Mouse (Mus musculus): ENCODE data around the gene Mylk. TPM values are rescaled to one million over a fixed set of nuclear protein-coding genes. Genes with fewer than 3 reads are reported as not detected.

The Mylk gene
- polyA plus RNA-seq, 1 experiment from 2014 or later = 98.0 TPM

DNA sequence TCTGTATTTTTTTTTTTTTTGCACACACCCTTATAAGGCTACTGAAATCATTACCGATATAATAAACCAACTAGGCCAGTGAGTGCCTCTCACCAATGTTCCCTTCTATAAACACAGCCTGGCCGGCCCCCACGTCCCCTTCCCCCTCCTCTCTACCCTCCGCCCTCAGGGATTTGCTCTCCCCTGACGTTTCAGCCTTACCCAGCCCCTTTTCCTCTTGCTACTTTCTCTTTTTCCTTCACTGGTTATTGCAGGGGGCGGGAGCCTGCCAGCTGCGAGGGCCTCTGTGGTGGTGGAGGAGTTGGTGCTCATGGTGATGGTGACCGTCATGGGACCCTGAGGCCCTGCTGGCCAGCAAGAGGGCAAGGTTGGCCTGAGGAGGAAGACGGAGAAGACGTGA is 176.3 kb downstream of the Mylk start:
- no peak for TF ChIP-seq CTCF (IDR thresholded peaks at IDR 0.05)
- ChIA-PET POLR2A (no interaction called here), CTCF (interaction anchor here (1.9 to 2.3 kb wide), 2 partner anchors 11 to 54 kb away, joined by 4 to 7 read pairs; no protein-coding TSS in a partner anchor)
- in situ Hi-C loops (cut with MboI; ENCODE audit: low pct_unique_long_range_greater_than_20kb) = no loop called here
- ATAC-seq (no peak), DNase-seq (ENCODE audit: low read depth, low spot score) (no peak)
- no peaks in the 10 kb centered on the region for H3K27me3 ChIP-seq

DNA sequence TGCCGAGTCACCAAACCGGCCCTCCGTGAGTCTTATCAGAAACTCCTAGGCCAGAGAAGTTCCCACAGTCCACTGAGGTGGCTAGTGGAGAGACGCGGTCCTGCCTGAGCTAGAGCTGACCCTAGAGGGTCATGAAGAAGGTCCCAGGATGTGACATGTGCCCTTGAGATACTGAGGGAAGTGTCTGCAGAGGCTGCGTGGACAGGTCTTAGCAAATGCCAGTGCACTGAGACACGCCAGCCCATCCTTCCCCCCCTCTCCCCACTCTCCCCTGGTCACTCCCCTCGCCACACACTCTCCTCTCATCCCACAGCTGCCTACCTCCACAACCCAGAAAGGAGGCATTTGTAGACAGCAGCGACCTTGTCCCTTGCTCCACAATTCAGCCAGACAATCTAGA is 178.6 kb downstream of the Mylk start:
- H3K27me3 ChIP-seq = no peaks in the 10 kb centered on the region
- in situ Hi-C loops (cut with MboI; ENCODE audit: low pct_unique_long_range_greater_than_20kb) = no loop called here
- ATAC-seq (no peak), DNase-seq (ENCODE audit: low read depth, low spot score) (no peak)
- POLR2A ChIA-PET = no interaction called here
- CTCF ChIA-PET = interaction anchor here (1.9 kb wide), 1 partner anchor 44 kb away, joined by 6 read pairs; no protein-coding TSS in a partner anchor
- no peak for TF ChIP-seq CTCF (IDR thresholded peaks at IDR 0.05)

DNA sequence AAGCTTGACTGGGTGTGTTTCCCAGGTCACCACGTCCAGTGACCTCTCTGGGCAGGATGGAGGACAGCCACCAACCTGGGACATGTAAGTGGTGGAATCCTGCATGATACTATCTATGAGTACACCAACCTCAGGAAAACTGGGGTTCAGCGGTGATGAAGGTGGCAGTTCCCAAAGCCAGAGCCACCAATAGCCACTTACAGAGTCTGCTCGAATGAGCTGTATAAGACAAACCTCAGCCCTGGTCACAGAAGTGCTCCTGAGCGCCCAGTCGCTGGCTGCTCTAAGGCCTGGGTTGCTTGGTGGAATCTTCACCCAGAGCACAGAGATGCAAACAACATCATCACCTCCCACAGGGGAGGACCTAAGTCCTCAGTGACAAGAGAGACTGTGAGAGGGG is 179.3 kb downstream of the Mylk start:
- in situ Hi-C loops (cut with MboI; ENCODE audit: low pct_unique_long_range_greater_than_20kb) = no loop called here
- H3K27me3 ChIP-seq = no peaks in the 10 kb centered on the region
- CTCF ChIA-PET = interaction anchor here (0.9 to 1.9 kb wide), 3 partner anchors 9 to 43 kb away, joined by 3 to 6 read pairs (median 4); no protein-coding TSS in a partner anchor
- no peak for TF ChIP-seq CTCF (IDR thresholded peaks at IDR 0.05)
- ATAC-seq = no peak
- no peak for DNase-seq (ENCODE audit: low read depth, low spot score)
- POLR2A ChIA-PET = interaction anchor here (0.7 kb wide), 1 partner anchor 9 kb away, joined by 4 read pairs; no protein-coding TSS in a partner anchor

DNA sequence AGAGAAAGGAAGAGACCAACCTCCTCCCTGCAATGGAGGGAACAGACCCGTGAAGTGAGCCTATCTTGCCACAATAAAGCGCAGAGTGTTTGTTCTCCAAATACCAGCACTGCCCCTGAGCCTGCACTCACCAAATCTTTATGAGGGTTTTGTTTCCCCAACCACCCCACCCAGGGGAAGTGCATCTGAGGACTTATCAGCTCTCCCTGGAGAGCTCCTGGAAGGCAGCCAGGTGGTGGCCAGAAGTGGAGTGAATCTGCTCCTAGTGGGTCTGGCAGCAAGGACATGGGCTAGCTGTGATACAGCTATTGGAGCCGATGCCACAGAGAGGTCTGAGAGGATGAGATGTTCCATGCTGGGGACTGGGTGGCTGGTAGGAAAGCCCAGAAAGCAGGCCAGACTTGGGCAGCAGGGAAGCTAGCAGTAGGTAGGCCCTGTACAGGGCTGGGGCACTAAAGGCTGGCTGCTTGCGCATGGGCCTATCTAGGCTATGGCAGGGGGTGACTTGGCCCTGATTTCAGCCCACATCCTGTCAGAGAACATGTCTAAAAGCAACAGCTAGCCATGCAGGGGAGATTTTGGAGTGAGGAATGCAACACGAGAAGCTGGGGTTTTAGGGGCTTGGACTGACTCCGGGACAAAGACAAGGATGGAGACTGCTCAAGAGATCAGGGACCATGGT is 180.1 kb downstream of the Mylk start:
- no peak for DNase-seq (ENCODE audit: low read depth, low spot score)
- CTCF ChIA-PET = interaction anchor here (0.9 to 1.9 kb wide), 4 partner anchors 8 to 42 kb away, joined by 3 to 6 read pairs (median 4); no protein-coding TSS in a partner anchor
- in situ Hi-C loops (cut with MboI; ENCODE audit: low pct_unique_long_range_greater_than_20kb) = no loop called here
- TF ChIP-seq CTCF (IDR thresholded peaks at IDR 0.05) = no peak
- POLR2A ChIA-PET = interaction anchor here (0.7 to 1.6 kb wide), 2 partner anchors 10 to 15 kb away, joined by 4 read pairs; no protein-coding TSS in a partner anchor
- ATAC-seq = peak; percentile 9
- no peaks in the 10 kb centered on the region for H3K27me3 ChIP-seq

DNA sequence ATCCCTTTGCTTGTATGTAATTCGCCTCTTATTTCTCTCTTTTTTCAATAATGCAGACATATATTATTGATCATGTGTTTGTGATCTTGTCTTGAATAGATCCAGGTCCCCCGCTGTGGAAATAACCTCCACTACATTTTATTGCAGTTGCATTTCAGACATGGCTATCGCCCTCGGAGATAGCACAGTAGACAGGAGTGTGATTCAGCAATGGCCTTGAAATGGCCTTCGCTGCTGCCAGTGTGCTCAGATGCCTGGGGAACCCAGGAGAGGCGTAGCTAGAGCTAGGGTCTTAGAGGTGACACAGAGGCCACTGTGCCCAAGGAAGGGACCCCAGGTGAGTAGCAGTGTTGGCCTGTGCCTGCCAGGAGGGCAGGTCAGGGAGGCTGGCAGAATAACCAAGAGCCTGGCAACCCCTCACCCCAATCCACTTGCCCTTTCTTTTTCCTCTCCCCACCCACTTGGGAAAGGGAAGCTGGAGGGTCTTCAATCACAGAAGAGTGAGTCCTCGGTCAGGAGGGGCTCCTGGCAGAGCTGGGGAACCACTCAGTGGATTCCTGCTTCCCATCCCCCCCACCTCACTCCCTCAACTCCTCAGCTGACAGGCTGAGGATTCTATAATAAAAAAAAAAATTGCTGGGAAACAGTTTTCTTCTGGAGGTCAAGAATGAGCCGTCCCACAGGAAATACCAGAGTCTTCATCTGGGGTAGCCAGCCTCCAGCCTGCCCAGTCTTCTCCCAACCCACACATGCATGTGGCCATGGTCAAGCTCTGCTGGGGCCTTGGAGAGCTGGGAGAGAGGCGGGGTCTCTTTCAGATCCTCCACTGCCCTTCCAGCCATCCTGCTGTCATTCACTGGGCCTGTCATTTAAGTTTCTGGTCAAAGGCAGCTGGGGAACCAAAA is 181.8 kb downstream of the Mylk start:
- no peak for TF ChIP-seq CTCF (IDR thresholded peaks at IDR 0.05)
- in situ Hi-C loops (cut with MboI; ENCODE audit: low pct_unique_long_range_greater_than_20kb) = no loop called here
- H3K27me3 ChIP-seq = no peaks in the 10 kb centered on the region
- ChIA-PET CTCF (no interaction called here), POLR2A (interaction anchor here (0.6 kb wide), 1 partner anchor 65 kb away, joined by 3 read pairs; no protein-coding TSS in a partner anchor)
- ATAC-seq (no peak), DNase-seq (ENCODE audit: low read depth, low spot score) (no peak)

DNA sequence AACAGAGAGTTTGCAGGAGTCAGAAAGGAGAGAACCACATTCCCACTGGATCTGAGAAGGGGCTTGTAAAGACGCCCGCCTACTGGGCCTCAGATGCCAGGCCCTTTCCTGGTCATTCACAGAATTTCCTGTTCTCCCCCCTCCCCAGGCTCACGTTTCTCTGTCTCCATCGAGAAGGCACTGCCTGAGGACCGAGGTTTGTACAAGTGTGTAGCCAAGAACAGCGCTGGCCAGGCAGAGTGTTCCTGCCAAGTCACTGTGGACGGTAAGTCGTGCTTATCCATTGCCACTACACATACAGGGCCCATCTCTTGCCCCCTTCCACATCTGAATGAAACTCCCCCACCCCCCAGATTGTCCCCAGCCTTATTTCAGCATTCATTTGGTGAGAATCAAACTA is 184.7 kb downstream of the Mylk start:
- in situ Hi-C loops (cut with MboI; ENCODE audit: low pct_unique_long_range_greater_than_20kb) = no loop called here
- TF ChIP-seq CTCF (IDR thresholded peaks at IDR 0.05) = no peak
- DNase-seq (ENCODE audit: low read depth, low spot score) = no peak
- POLR2A ChIA-PET = no interaction called here
- no peaks in the 10 kb centered on the region for H3K27me3 ChIP-seq
- no peak for ATAC-seq
- CTCF ChIA-PET = no interaction called here

DNA sequence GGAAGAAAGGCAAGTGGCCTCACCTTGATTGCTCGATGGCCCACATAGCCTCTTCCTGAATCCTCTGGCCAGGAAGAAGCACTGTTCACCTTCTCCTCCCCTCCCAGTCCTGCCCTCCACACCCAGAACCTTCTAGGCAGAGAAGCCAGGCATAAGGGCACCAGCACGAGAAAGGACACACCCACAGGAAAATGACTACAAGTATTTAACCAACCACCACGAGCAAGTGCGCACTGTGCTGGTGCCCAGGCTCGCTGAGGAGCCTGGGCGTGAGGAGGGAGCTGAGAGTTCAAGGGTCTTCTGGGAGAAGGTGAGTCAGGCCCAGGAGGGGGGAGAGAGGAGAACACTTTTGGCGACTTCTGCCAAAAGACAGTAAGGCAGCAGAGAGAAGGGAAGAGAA is 185.1 kb downstream of the Mylk start:
- in situ Hi-C loops (cut with MboI; ENCODE audit: low pct_unique_long_range_greater_than_20kb) = no loop called here
- TF ChIP-seq CTCF (IDR thresholded peaks at IDR 0.05) = no peak
- DNase-seq (ENCODE audit: low read depth, low spot score) = no peak
- POLR2A ChIA-PET = no interaction called here
- no peaks in the 10 kb centered on the region for H3K27me3 ChIP-seq
- no peak for ATAC-seq
- CTCF ChIA-PET = interaction anchor here (0.8 kb wide), 1 partner anchor 28 kb away, joined by 4 read pairs; no protein-coding TSS in a partner anchor

DNA sequence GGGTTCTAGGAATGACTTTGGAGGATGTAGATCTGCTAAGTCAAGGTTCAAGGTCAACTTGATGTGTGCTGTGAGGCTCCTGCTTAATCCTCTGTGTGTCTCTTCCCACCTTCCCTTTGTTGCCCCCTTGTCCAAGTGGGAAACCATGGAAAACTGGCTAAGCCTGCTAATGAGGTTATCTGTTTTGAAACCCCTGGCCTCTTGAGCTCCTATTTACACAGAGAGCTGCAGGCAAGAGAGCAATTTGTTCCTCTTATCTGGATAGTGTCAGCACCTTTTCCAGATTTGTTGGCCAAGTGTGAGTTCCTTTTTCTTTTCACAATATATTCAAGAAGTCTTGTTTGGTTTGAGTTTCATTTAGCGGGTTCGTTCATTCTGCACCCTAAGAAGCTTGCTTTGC is 186.3 kb downstream of the Mylk start:
- no peaks in the 10 kb centered on the region for H3K27me3 ChIP-seq
- POLR2A ChIA-PET = interaction anchor here (0.6 kb wide), 1 partner anchor 64 kb away, joined by 3 read pairs; no protein-coding TSS in a partner anchor
- CTCF ChIA-PET = no interaction called here
- DNase-seq (ENCODE audit: low read depth, low spot score) (no peak), ATAC-seq (no peak)
- TF ChIP-seq CTCF (IDR thresholded peaks at IDR 0.05) = no peak
- in situ Hi-C loops (cut with MboI; ENCODE audit: low pct_unique_long_range_greater_than_20kb) = no loop called here

DNA sequence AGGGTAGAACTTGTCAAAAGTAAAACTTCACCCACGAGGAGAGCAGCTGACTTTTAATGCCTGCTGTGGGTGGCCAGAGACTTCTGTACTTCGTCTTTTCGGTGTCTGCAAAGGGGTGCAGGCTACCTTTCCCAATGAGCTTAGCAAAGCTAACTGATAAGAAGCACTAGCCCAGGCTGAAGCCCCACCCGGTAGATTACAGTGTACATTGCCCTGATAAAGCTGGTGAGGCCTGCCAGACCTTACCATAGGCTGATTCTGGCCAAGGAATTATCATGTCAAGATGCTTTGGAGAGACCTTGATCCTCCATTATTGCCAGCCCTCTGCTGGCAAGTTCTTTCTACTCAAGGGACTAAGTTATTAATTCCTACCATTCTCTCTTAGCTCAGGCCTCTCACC is 188.2 kb downstream of the Mylk start:
- ATAC-seq (no peak), DNase-seq (ENCODE audit: low read depth, low spot score) (no peak)
- in situ Hi-C loops (cut with MboI; ENCODE audit: low pct_unique_long_range_greater_than_20kb) = no loop called here
- POLR2A ChIA-PET = no interaction called here
- no peak for TF ChIP-seq CTCF (IDR thresholded peaks at IDR 0.05)
- CTCF ChIA-PET = interaction anchor here (0.8 kb wide), 1 partner anchor 8 kb away, joined by 4 read pairs; no protein-coding TSS in a partner anchor
- no peaks in the 10 kb centered on the region for H3K27me3 ChIP-seq

DNA sequence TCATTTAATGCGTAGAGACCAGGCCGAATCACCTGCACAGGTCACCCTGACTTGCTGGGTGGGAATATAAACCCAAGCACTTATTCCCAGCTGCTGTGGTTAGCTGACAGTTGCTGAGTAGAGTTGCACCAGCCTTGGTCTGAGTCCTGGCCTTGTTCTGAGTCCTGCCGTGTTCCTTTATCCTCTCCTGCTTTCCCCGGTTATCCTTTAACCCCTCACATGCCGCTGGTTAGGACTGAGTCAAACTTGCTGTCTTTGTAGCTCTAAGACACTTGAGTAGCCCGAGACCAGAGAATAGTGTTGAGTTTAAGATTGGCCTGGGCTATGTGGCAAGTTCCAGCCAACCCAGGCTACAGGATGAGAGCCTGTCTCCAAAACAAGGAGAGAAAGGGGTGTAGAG is 189.5 kb downstream of the Mylk start:
- ChIA-PET POLR2A (no interaction called here), CTCF (interaction anchor here (1.0 to 1.1 kb wide), 2 partner anchors 12 to 14 kb away, joined by 3 to 5 read pairs; no protein-coding TSS in a partner anchor)
- DNase-seq (ENCODE audit: low read depth, low spot score) (no peak), ATAC-seq (no peak)
- TF ChIP-seq CTCF (IDR thresholded peaks at IDR 0.05) = no peak
- H3K27me3 ChIP-seq = no peaks in the 10 kb centered on the region
- in situ Hi-C loops (cut with MboI; ENCODE audit: low pct_unique_long_range_greater_than_20kb) = no loop called here
